Mouse (Mus musculus) liver, embryonic 15.5 days (tissue): ENCODE results near the gene Slc35e3. TPM values are rescaled to one million over a fixed set of nuclear protein-coding genes. Genes with fewer than 3 reads are reported as not detected.

ENCODE experiments used
- ATAC-seq: fragments of 200-750 bp; cut with Nextera tagmentation; 2 replicates; pipeline ENCODE4 v1.8.0; 2017; ENCODE audit warnings: moderate number of reproducible peaks, mild to moderate bottlenecking, moderate library complexity; ENCODE audit not compliant: insufficient read depth
- H3K27ac ChIP-seq: fragments of 300-500 bp; sonication (generic); replicated peaks from 2 replicates; pipeline ENCODE4 v1.5.1; 2015; ENCODE audit warnings: mild to moderate bottlenecking, inconsistent platforms
- H3K27me3 ChIP-seq: fragments of 300-500 bp; sonication (generic); 2 replicates; pipeline ENCODE4 v1.6.1; 2015; ENCODE audit warnings: mild to moderate bottlenecking, inconsistent platforms
- H3K36me3 ChIP-seq: fragments of 300-500 bp; sonication (generic); replicated peaks from 2 replicates; pipeline ENCODE4 v1.6.1; 2015; ENCODE audit warnings: moderate library complexity, mild to moderate bottlenecking, inconsistent platforms
- H3K4me1 ChIP-seq: fragments of 300-500 bp; sonication (generic); replicated peaks from 2 replicates; pipeline ENCODE4 v1.6.1; 2015; ENCODE audit warnings: inconsistent platforms
- H3K4me2 ChIP-seq: fragments of 300-500 bp; sonication (generic); 2 replicates; pipeline ENCODE4 v1.6.1; 2015; ENCODE audit warnings: moderate library complexity, mild to moderate bottlenecking, inconsistent platforms
- H3K4me3 ChIP-seq: fragments of 300-500 bp; sonication (generic); replicated peaks from 2 replicates; pipeline ENCODE4 v1.5.1; 2015; ENCODE audit warnings: mild to moderate bottlenecking, inconsistent platforms
- H3K9ac ChIP-seq: fragments of 300-500 bp; sonication (generic); 2 replicates; pipeline ENCODE4 v1.6.1; 2015; ENCODE audit warnings: moderate library complexity, mild to moderate bottlenecking, inconsistent platforms
- H3K9me3 ChIP-seq: fragments of 300-500 bp; sonication (generic); replicated peaks from 2 replicates; pipeline ENCODE4 v1.6.1; 2016; ENCODE audit warnings: inconsistent platforms
- WGBS: fragments of 180-500 bp; shearing (Covaris S2); methylation state at CpG from one replicate; pipeline ENCODE4 v1.1.7; 2015; ENCODE audit warnings: mixed read lengths; ENCODE audit not compliant: insufficient replicate concordance; 5-methylcytosine and 5-hydroxymethylcytosine counted together
- polyA plus RNA-seq: library from polyadenylated mRNA; unstranded; fragments of >200 nt; fragmentation: Nextera tagmentation; extraction: Ambion mirVana; gene quantifications from 2 replicates; pipeline ENCODE4 v1.2.1, GENCODE M21; 2015

The Slc35e3 gene
- polyA plus RNA-seq, 1 experiment from 2014 or later, result 2.3 TPM

DNA sequence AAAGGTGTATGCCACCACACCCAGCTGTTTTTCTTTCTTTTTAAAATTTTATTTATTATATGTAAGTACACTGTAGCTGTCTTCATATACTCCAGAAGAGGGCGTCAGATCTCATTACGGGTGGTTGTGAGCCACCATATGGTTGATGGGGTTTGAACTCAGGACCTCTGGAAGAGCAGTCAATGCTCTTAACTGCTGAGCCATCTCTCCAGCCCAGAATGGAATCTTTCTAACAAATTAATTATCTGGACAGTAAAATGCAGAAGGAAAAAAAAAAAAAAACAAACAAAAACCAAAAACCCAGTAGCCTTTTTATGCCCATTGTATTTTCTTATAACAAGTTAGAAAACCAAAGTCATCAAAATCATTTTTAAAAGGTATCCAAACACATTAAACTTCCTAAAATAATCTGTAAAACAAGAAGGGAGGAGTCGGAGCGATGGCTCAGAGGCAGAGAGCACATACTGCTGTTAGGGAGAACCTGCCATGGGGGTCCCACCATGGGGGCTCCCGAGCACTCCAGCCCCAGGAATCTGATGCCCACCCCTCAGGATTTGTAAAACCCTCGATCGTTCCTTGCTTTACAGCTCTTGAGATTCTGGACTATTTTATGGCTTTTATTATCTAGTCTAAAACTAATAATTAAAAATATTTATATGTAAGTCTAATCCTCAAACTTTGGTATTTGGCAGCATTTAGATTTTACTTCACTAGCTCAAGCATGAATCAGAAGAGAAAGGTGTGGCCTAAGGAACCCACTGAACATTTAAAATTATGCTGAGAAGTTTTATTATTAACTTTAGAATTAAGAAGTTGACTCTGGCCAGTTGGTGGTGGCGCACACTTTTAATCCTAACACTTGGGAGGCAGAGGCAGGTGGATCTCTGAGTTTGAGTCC, 7.8 kb upstream of the Slc35e3 start:
- Histone ChIP-seq H3K4me1 (peaks cover 4% of the 10 kb centered on the region; the same call in 1 of the 2 replicates), H3K36me3 (peaks cover 87% of the 10 kb centered on the region), H3K9me3 (no peaks in the 10 kb centered on the region), H3K27ac (no peak overlapping the region), H3K9ac (no peak overlapping the region), H3K4me3 (no peak overlapping the region), H3K27me3 (no peaks in the 10 kb centered on the region), H3K4me2 (no peak overlapping the region)
- WGBS, result 79% methylated on average over 8 of the region's 8 CpGs
- ATAC-seq, result no peak

DNA sequence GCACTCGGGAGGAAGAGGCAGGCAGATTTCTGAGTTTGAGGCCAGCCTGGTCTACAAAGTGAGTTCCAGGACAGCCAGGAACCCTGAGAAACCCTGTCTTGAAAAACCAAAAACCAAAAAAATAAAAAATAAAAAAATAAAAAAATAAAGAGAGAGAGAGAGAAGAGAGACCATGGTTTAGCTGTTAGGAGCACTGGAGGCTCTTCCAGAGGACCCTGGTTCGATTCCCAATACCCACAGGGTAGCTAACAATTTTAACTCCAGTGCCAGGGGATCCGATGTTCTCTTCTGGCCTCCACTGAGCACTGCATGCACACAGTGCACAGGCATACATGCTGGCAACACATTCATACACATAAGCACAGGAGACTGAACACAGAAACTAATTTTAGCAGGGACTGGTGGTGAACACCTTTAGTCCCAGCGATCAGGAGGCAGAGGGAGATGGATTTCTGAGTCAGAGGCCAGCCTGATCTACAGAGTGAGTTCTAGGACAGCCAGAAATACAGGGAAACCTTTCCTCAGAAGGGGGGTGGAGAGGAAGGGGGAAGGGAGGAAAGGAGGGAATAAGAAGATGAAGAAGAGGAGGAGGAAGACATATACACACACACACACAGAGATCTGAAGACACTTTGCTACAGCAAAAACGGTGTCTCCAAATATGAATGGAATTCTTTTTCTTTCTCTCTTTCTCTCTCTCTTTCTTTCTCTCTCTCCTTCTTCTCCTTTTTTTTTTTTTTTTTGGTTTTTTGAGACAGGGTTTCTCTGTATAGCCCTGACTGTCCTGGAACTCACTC, 6.9 kb upstream of the Slc35e3 start:
- Histone ChIP-seq H3K9ac (no peak overlapping the region), H3K27ac (no peak overlapping the region), H3K4me2 (no peak overlapping the region), H3K36me3 (peaks cover 85% of the 10 kb centered on the region), H3K4me1 (peaks cover 4% of the 10 kb centered on the region; the same call in 1 of the 2 replicates), H3K27me3 (no peaks in the 10 kb centered on the region), H3K4me3 (no peak overlapping the region), H3K9me3 (no peaks in the 10 kb centered on the region)
- ATAC-seq, result no peak
- 85% methylated on average over 5 of the region's 5 CpGs for WGBS

DNA sequence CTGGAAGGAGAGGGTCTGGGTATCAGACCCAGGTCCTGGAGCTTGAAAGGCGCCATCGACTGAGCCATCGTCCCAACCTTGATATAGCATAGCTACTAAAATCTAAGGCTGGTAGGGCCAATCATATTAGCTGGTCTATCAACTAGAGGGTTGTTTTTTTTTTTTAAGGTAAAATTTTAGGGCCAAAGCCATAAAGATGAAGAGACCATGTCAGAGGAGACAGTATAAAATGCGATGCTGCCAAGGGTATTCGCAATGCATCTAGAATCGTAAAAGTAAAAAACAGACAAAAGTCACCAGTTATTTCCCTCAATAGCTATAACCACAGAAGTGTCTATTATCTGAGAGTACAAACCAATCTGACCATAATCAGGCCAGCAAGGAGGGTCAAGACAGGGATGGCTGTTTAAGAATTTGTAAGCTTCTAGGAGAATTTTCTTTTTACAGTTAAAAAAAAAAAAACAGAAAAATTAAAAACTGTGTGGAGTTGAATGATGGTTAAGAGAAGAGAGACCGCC, 6.2 kb upstream of the Slc35e3 start:
- no peaks in the 10 kb centered on the region for H3K9me3 ChIP-seq
- ATAC-seq, result no peak
- WGBS, result 94% methylated on average over 7 of the region's 7 CpGs

GRCm38 (mm10) chr10:117751744-117752143, 5.6 kb upstream of the Slc35e3 start:
- Histone ChIP-seq H3K27me3 (no peaks in the 10 kb centered on the region), H3K36me3 (peaks cover 73% of the 10 kb centered on the region), H3K9ac (no peak overlapping the region), H3K4me1 (peaks cover 13% of the 10 kb centered on the region; the same call in 1 of the 2 replicates), H3K4me3 (no peak overlapping the region), H3K27ac (no peak overlapping the region), H3K4me2 (no peak overlapping the region), H3K9me3 (no peaks in the 10 kb centered on the region)
- ATAC-seq, result no peak
- WGBS, result 90% methylated on average over 6 of the region's 6 CpGs

More for the DNA sequence above, 6.2 kb upstream of the Slc35e3 start:
- Histone ChIP-seq H3K27me3 (no peaks in the 10 kb centered on the region), H3K4me3 (no peak overlapping the region), H3K27ac (no peak overlapping the region), H3K4me1 (peaks cover 9% of the 10 kb centered on the region; the same call in 1 of the 2 replicates), H3K9ac (no peak overlapping the region), H3K36me3 (peaks cover 79% of the 10 kb centered on the region), H3K4me2 (no peak overlapping the region)

GRCm38 (mm10) chr10:117751282-117751610, 5.1 kb upstream of the Slc35e3 start:
- 92% methylated on average over 14 of the region's 14 CpGs for WGBS
- Histone ChIP-seq H3K36me3 (peaks cover 68% of the 10 kb centered on the region), H3K9ac (no peak overlapping the region), H3K27ac (no peak overlapping the region), H3K27me3 (no peaks in the 10 kb centered on the region), H3K4me2 (no peak overlapping the region), H3K9me3 (no peaks in the 10 kb centered on the region), H3K4me3 (no peak overlapping the region), H3K4me1 (peaks cover 17% of the 10 kb centered on the region)
- ATAC-seq, result no peak

DNA sequence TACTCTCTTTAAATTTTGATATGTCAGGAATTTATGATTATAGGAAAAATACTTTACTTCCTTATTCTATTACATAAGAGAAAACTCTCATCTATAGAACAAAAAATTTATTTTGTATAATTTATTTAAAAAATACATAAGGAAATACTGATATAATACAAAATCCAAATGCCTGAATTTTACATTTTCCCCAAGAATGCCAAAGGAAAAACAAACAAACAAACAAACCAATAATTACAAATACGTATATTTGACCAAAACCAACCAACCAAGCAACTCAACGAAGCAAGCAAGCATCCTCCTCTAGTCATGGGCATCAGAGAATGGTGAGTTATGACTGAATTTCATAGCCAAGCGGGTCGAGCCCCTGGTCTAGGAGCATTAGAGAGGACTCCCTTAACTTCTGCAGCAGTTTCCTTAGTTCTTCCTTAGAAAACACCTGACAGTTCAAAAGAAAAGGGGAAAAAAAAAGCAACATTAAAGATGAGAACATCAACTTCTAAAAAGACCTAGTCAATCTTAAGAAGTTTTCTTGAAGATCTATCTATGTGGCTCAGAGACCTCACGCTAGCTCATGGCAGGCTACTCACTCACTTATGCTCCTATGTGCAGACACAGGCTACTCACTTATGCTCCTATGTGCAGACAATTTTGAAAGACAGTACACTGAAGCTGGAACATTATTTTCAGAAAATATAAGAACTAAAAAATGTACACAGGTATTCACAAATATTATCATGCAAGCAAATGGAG, 4.5 kb upstream of the Slc35e3 start:
- 86% methylated on average over 5 of the region's 5 CpGs for WGBS
- Histone ChIP-seq H3K36me3 (peaks cover 63% of the 10 kb centered on the region), H3K4me2 (no peak overlapping the region), H3K9ac (no peak overlapping the region), H3K27me3 (no peaks in the 10 kb centered on the region), H3K27ac (no peak overlapping the region), H3K9me3 (no peaks in the 10 kb centered on the region), H3K4me1 (peaks cover 15% of the 10 kb centered on the region), H3K4me3 (no peak overlapping the region)
- no peak for ATAC-seq

DNA sequence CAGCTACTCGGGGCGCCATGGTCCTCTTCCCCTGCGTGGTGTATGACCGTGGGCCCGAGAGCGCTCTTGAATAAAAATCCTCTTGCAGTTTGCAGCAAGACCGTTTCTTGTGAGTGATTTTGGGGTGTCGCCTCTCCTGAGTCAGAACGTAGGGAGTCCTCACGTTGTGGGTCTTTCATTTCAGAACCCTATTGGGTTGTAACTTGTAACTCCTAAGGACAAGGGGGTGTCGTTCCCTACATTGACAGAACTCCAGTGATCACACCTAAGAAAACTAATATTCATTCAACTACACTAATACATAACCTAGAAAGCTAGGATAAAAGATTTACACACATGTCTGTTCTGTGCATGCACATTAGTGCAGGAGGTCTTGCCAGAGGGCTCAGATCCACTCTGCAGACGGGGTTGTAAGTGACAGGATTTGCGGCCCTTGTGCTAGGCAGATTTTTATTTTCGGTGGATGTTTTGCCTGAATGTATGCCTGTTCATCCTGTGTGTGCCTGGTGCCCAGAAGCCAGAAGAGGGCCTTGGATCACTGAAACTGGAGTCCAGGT, 3.7 kb upstream of the Slc35e3 start:
- H3K27me3 ChIP-seq, result peaks cover 4% of the 10 kb centered on the region; the same call in 1 of the 2 replicates
- H3K4me2 ChIP-seq, result no peak overlapping the region
- no peak overlapping the region for H3K9ac ChIP-seq
- peaks cover 20% of the 10 kb centered on the region for H3K4me1 ChIP-seq
- no peak overlapping the region for H3K4me3 ChIP-seq
- H3K9me3 ChIP-seq, result no peaks in the 10 kb centered on the region
- 90% methylated on average over 14 of the region's 14 CpGs for WGBS
- no peak for ATAC-seq
- no peak overlapping the region for H3K27ac ChIP-seq
- H3K36me3 ChIP-seq, result peaks cover 54% of the 10 kb centered on the region

GRCm38 (mm10) chr10:117749050-117749686, 3.0 kb upstream of the Slc35e3 start:
- Histone ChIP-seq H3K9ac (no peak overlapping the region), H3K9me3 (no peaks in the 10 kb centered on the region), H3K27me3 (peaks cover 4% of the 10 kb centered on the region; the same call in 1 of the 2 replicates), H3K4me1 (peaks cover 20% of the 10 kb centered on the region), H3K4me2 (no peak overlapping the region), H3K4me3 (no peak overlapping the region), H3K36me3 (peaks cover 49% of the 10 kb centered on the region), H3K27ac (no peak overlapping the region)
- no peak for ATAC-seq
- 88% methylated on average over 10 of the region's 10 CpGs for whole genome bisulfite sequencing

DNA sequence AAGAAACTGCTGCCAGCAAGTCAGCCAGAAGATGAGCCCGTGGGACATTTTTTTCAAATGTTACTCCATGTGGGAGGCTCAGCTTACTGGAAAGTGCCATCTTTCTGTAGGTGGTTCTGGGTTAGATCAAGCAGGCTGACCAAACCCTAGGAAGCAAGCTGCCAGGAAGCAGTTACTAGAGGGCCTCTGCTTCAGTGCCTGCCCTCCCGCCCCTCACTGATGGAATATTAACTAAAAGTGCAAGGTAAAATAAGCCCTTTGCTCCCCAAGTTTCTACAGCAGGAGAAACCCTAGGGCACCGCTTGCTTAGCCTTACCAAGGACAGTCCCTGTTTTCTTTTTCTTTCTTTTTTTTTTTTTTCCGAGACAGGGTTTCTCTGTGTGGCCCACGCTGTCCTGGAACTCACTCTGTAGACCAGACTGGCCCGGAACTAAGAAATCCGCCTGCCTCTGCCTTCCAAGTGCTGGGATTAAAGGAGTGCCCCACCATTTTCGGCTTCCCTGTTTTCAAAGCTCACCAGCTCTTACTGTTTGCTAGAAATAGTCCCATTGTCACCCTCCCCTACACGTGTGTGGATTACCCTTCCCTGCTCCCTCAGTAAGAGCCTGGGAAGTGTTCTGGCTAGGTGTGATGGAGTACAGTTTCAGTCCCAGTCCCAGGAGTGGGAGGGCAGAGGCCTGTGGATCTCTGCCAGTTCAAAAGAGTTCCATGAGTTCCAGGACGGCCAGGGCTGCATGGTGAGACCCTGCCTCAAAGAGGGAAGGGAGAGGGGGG, 2.3 kb upstream of the Slc35e3 start:
- Histone ChIP-seq H3K9me3 (no peaks in the 10 kb centered on the region), H3K4me3 (no peak overlapping the region), H3K4me2 (no peak overlapping the region), H3K9ac (no peak overlapping the region), H3K27me3 (peaks cover 4% of the 10 kb centered on the region; the same call in 1 of the 2 replicates), H3K27ac (no peak overlapping the region), H3K4me1 (peaks cover 20% of the 10 kb centered on the region), H3K36me3 (peaks cover 49% of the 10 kb centered on the region)
- ATAC-seq, result no peak
- WGBS, result 75% methylated on average over 10 of the region's 10 CpGs
